In the genomic region with DNA sequence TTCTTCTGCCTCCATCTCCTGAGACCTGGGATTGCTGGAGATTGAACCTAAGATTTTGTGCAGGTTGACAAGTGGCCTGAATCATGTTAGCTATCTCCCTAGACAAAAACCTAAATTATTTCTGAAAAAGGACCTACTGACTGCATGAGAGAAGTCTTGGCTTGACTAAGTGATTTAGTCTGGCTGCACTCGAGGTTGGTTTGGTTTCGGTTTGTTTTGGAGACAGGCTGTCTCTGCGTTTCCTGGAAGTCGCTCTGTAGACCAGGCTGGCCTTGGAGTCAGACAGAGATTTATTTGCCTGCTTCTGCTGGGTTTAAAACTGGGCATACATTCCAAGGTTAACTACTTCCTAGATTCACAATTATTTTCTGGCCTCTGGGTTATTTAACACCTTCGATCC, we compare ENCODE assay signal across 17 mouse cellular contexts. TPM values are rescaled to one million over a fixed set of nuclear protein-coding genes. Genes with fewer than 3 reads are reported as not detected.
DNase-seq lines count a peak whose midpoint lies in the region; ATAC-seq and TF ChIP-seq lines count a peak whose summit lies in the region.
"Had no signal": no experiment of that assay in that cellular context is flagged by ENCODE, and none has a peak within 500 bp of the region (broad histone marks: within the 10 kb centered on the region; RNA-seq: fewer than 3 reads in every experiment).

No protein-coding gene starts in this region.

- no peak overlapping the region for H3K27ac ChIP-seq in heart, embryonic 11.5 days (ENCODE audit: low read depth, low read length)
- H3K27ac ChIP-seq in left cerebral cortex, adult 2 months, result no peak overlapping the region
- H3K27ac ChIP-seq: embryonic facial prominence, embryonic 13.5 days; forebrain, embryonic 15.5 days; heart, embryonic 10.5 days; hindbrain, embryonic 13.5 days; liver, embryonic 14.5 days; stomach, embryonic 15.5 days had no signal

- TF ChIP-seq POLR2A in myocyte (IDR thresholded peaks at IDR 0.05; ENCODE audit: insufficient read length, low read depth), result no peak

- H3ac ChIP-seq in myocyte (ENCODE audit: control insufficient read depth, insufficient read length), result no peak overlapping the region

- no peaks in the 10 kb centered on the region for H3K4me1 ChIP-seq in heart, embryonic 11.5 days (ENCODE audit: control insufficient read depth, insufficient read depth, low read length)
- H3K4me1 ChIP-seq in megakaryocyte, embryonic 14.5 days, result peaks cover 31% of the 10 kb centered on the region
- H3K4me1 ChIP-seq: embryonic facial prominence, embryonic 13.5 days; forebrain, embryonic 15.5 days; heart, embryonic 10.5 days; stomach, embryonic 15.5 days had no signal

- no peaks in the 10 kb centered on the region for H3K79me2 ChIP-seq in myocyte (ENCODE audit: control insufficient read depth, insufficient read depth)

- no peaks in the 10 kb centered on the region for H3K36me3 ChIP-seq in heart, embryonic 11.5 days (ENCODE audit: control insufficient read depth, insufficient read depth, low read length)
- no peaks in the 10 kb centered on the region for H3K36me3 ChIP-seq in megakaryocyte, embryonic 14.5 days (replicated peaks; ENCODE audit: low read length)
- H3K36me3 ChIP-seq in myocyte (ENCODE audit: control insufficient read depth, insufficient read depth), result no peaks in the 10 kb centered on the region
- H3K36me3 ChIP-seq: embryonic facial prominence, embryonic 13.5 days; forebrain, embryonic 15.5 days; heart, embryonic 10.5 days; hindbrain, embryonic 13.5 days; stomach, embryonic 15.5 days had no signal

- 68% methylated on average over 5 of the region's 5 CpGs for WGBS in heart, embryonic 11.5 days (ENCODE audit: insufficient replicate concordance)

- H3K4me3 ChIP-seq in heart, embryonic 11.5 days (ENCODE audit: low read depth, low read length), result no peak overlapping the region
- peak overlapping the region; percentile 85 for H3K4me3 ChIP-seq in megakaryocyte, embryonic 14.5 days (replicated peaks)
- H3K4me3 ChIP-seq in myocyte, result no peak overlapping the region
- no peak overlapping the region for H3K4me3 ChIP-seq in left cerebral cortex, adult 2 months
- H3K4me3 ChIP-seq: embryonic facial prominence, embryonic 13.5 days; forebrain, embryonic 15.5 days; heart, embryonic 10.5 days; hindbrain, embryonic 13.5 days; stomach, embryonic 15.5 days had no signal

- H3K9me3 ChIP-seq in heart, embryonic 11.5 days (replicated peaks; ENCODE audit: control insufficient read depth, low read length), result no peaks in the 10 kb centered on the region
- no peaks in the 10 kb centered on the region for H3K9me3 ChIP-seq in megakaryocyte, embryonic 14.5 days
- H3K9me3 ChIP-seq: embryonic facial prominence, embryonic 13.5 days; forebrain, embryonic 15.5 days; heart, embryonic 10.5 days; hindbrain, embryonic 13.5 days; stomach, embryonic 15.5 days had no signal

- no peak for ATAC-seq in heart, embryonic 11.5 days (replicated peaks; ENCODE audit: insufficient number of reproducible peaks, low FRiP score, low TSS enrichment)
- no peak for ATAC-seq in megakaryocyte, adult 5-6 weeks (ENCODE audit: poor library complexity, severe bottlenecking)
- ATAC-seq: forebrain, embryonic 15.5 days had no signal

- no peak for TF ChIP-seq CTCF in left cerebral cortex, adult 2 months (IDR thresholded peaks at IDR 0.05)

- no peak overlapping the region for H3K4me2 ChIP-seq in heart, embryonic 11.5 days
- H3K4me2 ChIP-seq in myocyte (ENCODE audit: low read depth), result peak overlapping the region; percentile 72
- H3K4me2 ChIP-seq: embryonic facial prominence, embryonic 13.5 days; forebrain, embryonic 15.5 days; hindbrain, embryonic 13.5 days; stomach, embryonic 15.5 days had no signal

- no peaks in the 10 kb centered on the region for H3K27me3 ChIP-seq in heart, embryonic 11.5 days (ENCODE audit: control insufficient read depth, insufficient read depth, low read length)
- H3K27me3 ChIP-seq in megakaryocyte, embryonic 14.5 days (replicated peaks), result peaks cover 6% of the 10 kb centered on the region
- H3K27me3 ChIP-seq in myocyte (ENCODE audit: control insufficient read depth, insufficient read depth, insufficient read length), result no peaks in the 10 kb centered on the region
- H3K27me3 ChIP-seq: embryonic facial prominence, embryonic 13.5 days; forebrain, embryonic 15.5 days; hindbrain, embryonic 13.5 days; stomach, embryonic 15.5 days had no signal

- H3K9ac ChIP-seq in heart, embryonic 11.5 days (ENCODE audit: low read depth, low read length), result 0 out of 2 replicates have a peak overlapping the region, but pooled peaks have one; percentile 8
- H3K9ac ChIP-seq: embryonic facial prominence, embryonic 13.5 days; forebrain, embryonic 15.5 days; hindbrain, embryonic 13.5 days; liver, embryonic 14.5 days; stomach, embryonic 15.5 days had no signal

- intact Hi-C loops in left cerebral cortex, adult 2 months (cut with DNase I), result no loop called here

- DNase-seq in heart, postnatal 4 days, result no peak
- peak; percentile 74 for DNase-seq in adrenal gland, postnatal 14 days
- no peak for DNase-seq in layer of hippocampus, adult 9-11 months
- DNase-seq in left cerebral cortex, adult 2 months (ENCODE audit: extremely low spot score in 1 of 2, low spot score in 2 of 2), result no peak
- DNase-seq: cerebellum, postnatal 14 days; right cerebral cortex, postnatal 4 days had no signal

TF ChIP-seq in myocyte, 11 proteins besides CTCF, POLR2A, EP300 and RAD21:
- TF ChIP-seq CEBPB (IDR thresholded peaks at IDR 0.05; ENCODE audit: insufficient read depth, poor library complexity, severe bottlenecking) (no peak), MYOG (IDR thresholded peaks at IDR 0.05; ENCODE audit: control insufficient read depth in 1 of 3, insufficient read depth in 1 of 3, insufficient read length in 2 of 3, low read depth in 2 of 3) (no peak), POLR2AphosphoS2 (IDR thresholded peaks at IDR 0.05; ENCODE audit: insufficient read length, low read depth) (no peak), TCF12 (IDR thresholded peaks at IDR 0.05; ENCODE audit: insufficient read depth, poor library complexity, severe bottlenecking) (no peak), REST (IDR thresholded peaks at IDR 0.05; ENCODE audit: insufficient read depth, insufficient read length) (no peak), E2F4 (IDR thresholded peaks at IDR 0.05; ENCODE audit: insufficient read depth) (no peak), MAX (IDR thresholded peaks at IDR 0.05; ENCODE audit: low read depth) (no peak), MYOD1 (IDR thresholded peaks at IDR 0.05; ENCODE audit: control insufficient read depth in 1 of 3, insufficient read length in 2 of 3, low read depth in 2 of 3) (no peak)

RNA-seq across cellular contexts. Expression of a gene that starts 23.7 kb away (rescaled TPM):
- polyA plus RNA-seq in heart, embryonic 11.5 days (2014; fragmentation: Nextera tagmentation; extraction: Ambion mirVana), result 14.2 and 15.4 TPM in 2 replicates
- under 1 TPM; 0.45 to 0.95 TPM for total RNA-seq in heart, postnatal 4 days (2021)
- polyA plus RNA-seq in megakaryocyte, embryonic 14.5 days (2012; ENCODE audit: insufficient read depth, low replicate concordance), result 6.5 TPM in 1 of 2 replicates, not detected in the other
- total RNA-seq in megakaryocyte, adult 5-6 weeks (2015), result not detected in 2 replicates
- total RNA-seq in megakaryocyte, adult 5-6 weeks (2017), result not detected in 2 replicates
- total RNA-seq in adrenal gland, postnatal 14 days (2021), result 308 and 324 TPM in 2 replicates
- 0.88 TPM for polyA plus RNA-seq in myocyte (2012; fragmentation: generic; extraction: Trizol)
- not detected for total RNA-seq in left cerebral cortex, adult 2 months (2021)
- total RNA-seq: left cerebral cortex, postnatal 10 days had no signal

RNA-seq across cellular contexts. Expression of a gene that starts 32.4 kb away (rescaled TPM):
- 44.5 and 48.2 TPM in 2 replicates for polyA plus RNA-seq in heart, embryonic 11.5 days (2014; fragmentation: Nextera tagmentation; extraction: Ambion mirVana)
- total RNA-seq in heart, postnatal 4 days (2021), result 10 to 100 TPM; 89.9 to 99.9 TPM
- polyA plus RNA-seq in megakaryocyte, embryonic 14.5 days (2012; ENCODE audit: insufficient read depth, low replicate concordance), result 1.5 and 8.7 TPM in 2 replicates
- total RNA-seq in megakaryocyte, adult 5-6 weeks (2015), result 37.0 and 39.6 TPM in 2 replicates
- total RNA-seq in megakaryocyte, adult 5-6 weeks (2017), result 98.4 and 102 TPM in 2 replicates
- 87.8 and 88.4 TPM in 2 replicates for total RNA-seq in adrenal gland, postnatal 14 days (2021)
- 18.2 TPM for polyA plus RNA-seq in myocyte (2012; fragmentation: generic; extraction: Trizol)
- total RNA-seq in left cerebral cortex, adult 2 months (2021), result 10 to 100 TPM; 48.5 to 51.8 TPM

RNA-seq across cellular contexts. Expression of a gene that starts 35.9 kb away (rescaled TPM):
- 1,265 and 1,267 TPM in 2 replicates for polyA plus RNA-seq in heart, embryonic 11.5 days (2014; fragmentation: Nextera tagmentation; extraction: Ambion mirVana)
- total RNA-seq in heart, postnatal 4 days (2021), result 1,000 to 10,000 TPM; 1,091 to 1,121 TPM
- 15.6 and 41.0 TPM in 2 replicates for polyA plus RNA-seq in megakaryocyte, embryonic 14.5 days (2012; ENCODE audit: insufficient read depth, low replicate concordance)
- total RNA-seq in megakaryocyte, adult 5-6 weeks (2015), result 118 and 150 TPM in 2 replicates
- 46.2 and 78.2 TPM in 2 replicates for total RNA-seq in megakaryocyte, adult 5-6 weeks (2017)
- total RNA-seq in adrenal gland, postnatal 14 days (2021), result 888 and 904 TPM in 2 replicates
- 584 TPM for polyA plus RNA-seq in myocyte (2012; fragmentation: generic; extraction: Trizol)
- total RNA-seq in left cerebral cortex, adult 2 months (2021), result 100 to 1,000 TPM; 286 to 307 TPM

RNA-seq across cellular contexts. Expression of a gene that starts 42.1 kb away (rescaled TPM):
- 37.8 and 39.6 TPM in 2 replicates for polyA plus RNA-seq in heart, embryonic 11.5 days (2014; fragmentation: Nextera tagmentation; extraction: Ambion mirVana)
- total RNA-seq in heart, postnatal 4 days (2021), result 10 to 100 TPM; 62.3 to 65.8 TPM
- polyA plus RNA-seq in megakaryocyte, embryonic 14.5 days (2012; ENCODE audit: insufficient read depth, low replicate concordance), result 1.7 and 10.5 TPM in 2 replicates
- total RNA-seq in megakaryocyte, adult 5-6 weeks (2015), result 49.5 and 61.9 TPM in 2 replicates
- total RNA-seq in megakaryocyte, adult 5-6 weeks (2017), result 50.3 and 66.1 TPM in 2 replicates
- 47.8 and 50.1 TPM in 2 replicates for total RNA-seq in adrenal gland, postnatal 14 days (2021)
- polyA plus RNA-seq in myocyte (2012; fragmentation: generic; extraction: Trizol), result 8.4 TPM
- total RNA-seq in left cerebral cortex, adult 2 months (2021), result 10 to 100 TPM; 50.1 to 54.6 TPM

Comparison
In these comparisons a context has a peak if more than half of its experiments do, and no peak if none do; other contexts are left out.
1. RNA of a gene that starts 23.7 kb away (total RNA-seq): 308 to 324 TPM in adrenal gland, postnatal 14 days; 0.45 to 0.95 TPM in heart, postnatal 4 days, not detected in left cerebral cortex, adult 2 months and not detected in megakaryocyte, adult 5-6 weeks; every median in the first group is over 100 times any median in the second.